Mouse (Mus musculus) thymus, postnatal 4 days (tissue): Measurements from ENCODE around the gene Gucy2c.
A peak's percentile ranks its signal among the peaks of the same experiment; 100 is the strongest.

Experiments
- DNase-seq: peaks from one replicate; pipeline ENCODE4 v3.0.0; 2021

Gene Gucy2c

DNA sequence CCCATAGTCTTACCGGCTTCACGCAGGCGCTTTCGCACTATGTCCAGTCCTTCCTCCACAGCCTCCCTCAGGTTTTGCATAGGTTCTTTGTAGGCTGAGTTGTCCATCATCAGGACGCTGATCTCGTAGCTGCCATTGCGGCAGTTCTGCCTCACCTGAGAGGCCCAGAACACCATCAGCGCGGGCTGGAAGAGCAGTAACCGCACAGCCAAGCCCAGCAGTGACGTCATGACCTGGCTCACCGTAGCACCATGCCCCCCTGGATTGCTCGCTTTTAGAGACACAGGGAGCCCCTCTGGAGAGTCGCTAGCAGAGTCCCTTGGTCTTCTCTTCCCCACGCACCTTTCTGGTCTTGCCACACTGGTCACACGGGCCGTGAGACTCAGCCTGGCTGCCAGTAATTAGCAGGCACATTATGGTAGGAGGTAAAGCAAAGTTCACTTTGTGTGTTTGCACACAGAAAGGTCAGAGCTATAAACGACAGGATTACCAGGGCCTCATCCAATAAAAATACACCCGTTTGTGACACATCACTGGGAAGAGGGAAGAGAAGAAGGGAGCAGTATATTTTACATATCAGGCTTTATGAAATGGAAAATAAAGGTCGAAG, at the start of gene Gucy2c:
Gene Gucy2c, minus strand, starts transcription at position 389 of the 610 bp plus-strand sequence.
- no peak for DNase-seq

DNA sequence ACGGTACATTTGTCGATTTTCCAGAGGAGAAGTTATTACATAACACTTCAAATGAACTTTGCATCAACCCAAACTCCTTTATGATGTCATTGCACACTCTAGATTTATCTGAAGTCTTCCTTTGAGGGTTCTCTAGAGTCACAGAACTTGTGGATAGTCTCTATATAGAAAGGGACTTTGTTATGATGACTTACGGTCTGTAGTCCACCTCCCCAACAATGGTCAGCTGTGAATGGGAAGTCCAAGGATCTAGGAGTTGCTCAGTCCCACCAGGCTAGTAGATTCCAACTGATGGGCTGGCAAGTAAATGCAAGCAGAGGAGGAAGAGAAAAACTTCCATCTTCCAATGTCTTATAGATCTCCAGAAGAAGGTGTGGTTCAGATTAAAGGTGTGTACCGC, 47.1 kb upstream of the Gucy2c start:
- DNase-seq, result no peak

DNA sequence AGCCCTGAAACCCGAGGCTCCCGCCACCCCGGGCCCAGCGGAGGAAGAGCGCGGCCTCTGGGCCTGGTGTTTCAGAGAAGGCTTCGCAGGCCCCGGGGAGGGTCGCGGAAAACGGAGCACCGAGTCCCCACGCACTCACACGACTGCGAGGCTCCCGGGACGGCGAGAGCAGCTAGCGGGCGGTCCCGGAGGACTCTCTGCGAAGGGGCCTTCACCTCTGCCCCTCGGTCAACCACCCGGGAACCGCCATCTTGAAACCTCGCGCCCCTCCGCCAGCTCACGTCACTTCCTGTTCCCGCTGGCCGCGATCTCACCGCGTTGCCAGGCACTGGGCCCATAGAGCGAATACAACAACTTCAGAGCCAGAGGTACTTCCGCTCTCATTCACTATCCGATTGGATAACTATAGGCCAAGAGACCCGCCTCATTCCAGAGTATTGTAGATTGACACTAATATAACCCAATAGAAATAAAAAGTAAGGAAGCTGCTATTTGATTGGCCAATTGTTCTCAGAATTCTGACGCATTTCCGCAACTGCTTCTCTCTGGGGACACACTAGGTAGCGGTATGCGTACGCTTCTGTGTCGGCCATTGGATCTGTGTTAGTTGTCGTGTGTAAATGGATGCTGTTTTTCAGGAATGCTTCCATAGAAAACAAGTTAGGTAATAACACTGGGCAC, 46.5 kb upstream of the Gucy2c start, which contains the start of gene Wbp11:
Gene Wbp11, minus strand, starts transcription at position 353 of the 681 bp plus-strand sequence.
- peak; percentile 92 for DNase-seq

DNA sequence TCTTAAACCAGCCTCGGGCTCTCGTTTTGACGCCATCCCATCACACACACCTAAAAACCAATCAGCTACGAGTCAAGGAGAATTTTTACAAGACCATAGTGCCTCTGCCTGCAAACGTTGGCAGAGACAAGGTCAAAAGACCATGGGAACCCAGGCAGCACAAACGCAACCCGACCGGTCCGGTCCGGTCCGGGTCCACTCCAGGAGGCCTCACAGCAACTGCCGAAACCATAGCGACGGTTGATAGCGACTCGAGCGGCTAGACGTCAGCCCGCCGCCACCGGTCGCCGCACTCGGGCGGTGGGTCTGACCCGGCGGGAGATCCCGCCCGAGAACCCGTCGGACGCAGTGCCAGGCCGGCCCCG, 45.9 kb upstream of the Gucy2c start, which contains the start of gene BC049715:
Gene BC049715, plus strand, starts transcription at position 111 of the 365 bp plus-strand sequence.
- no peak for DNase-seq

DNA sequence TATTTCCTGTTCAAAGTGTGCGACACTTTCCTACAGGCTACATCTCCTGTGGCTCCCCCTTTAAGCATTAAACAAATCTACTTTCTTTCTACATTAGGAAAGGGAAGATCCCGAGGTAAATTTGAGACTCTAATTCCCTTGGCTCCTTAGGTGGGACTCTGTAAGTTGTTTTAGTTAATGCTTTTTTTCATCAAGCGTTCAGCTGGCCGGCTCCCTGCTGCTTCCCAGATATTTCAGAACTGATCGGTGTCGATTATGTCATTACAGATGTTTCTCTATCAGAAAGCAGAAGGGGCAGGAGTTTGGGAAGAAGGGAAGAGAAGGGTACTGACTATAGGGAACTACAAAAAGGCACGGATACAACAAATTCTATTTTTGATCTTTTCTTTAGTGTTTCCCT, 45.6 kb upstream of the Gucy2c start:
- no peak for DNase-seq

DNA sequence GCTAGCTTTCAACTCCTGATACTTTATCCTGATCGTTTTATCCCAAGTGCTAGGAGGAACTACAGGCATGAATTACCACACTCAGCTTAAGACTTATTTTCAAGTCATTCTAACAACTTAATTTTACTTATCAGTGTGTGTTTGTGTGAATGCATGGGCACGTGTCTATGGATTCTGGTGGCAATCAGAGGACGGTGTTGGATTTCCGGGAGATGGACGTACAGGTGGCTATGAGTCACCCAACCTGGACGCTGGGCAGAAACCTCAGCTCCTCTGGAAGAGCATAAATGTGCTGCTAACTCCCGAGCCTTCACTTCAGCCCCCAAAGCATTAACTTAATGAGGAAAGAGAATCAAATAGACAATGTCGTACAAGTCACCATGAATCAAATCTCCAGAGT, 43.4 kb upstream of the Gucy2c start:
- DNase-seq, result no peak

DNA sequence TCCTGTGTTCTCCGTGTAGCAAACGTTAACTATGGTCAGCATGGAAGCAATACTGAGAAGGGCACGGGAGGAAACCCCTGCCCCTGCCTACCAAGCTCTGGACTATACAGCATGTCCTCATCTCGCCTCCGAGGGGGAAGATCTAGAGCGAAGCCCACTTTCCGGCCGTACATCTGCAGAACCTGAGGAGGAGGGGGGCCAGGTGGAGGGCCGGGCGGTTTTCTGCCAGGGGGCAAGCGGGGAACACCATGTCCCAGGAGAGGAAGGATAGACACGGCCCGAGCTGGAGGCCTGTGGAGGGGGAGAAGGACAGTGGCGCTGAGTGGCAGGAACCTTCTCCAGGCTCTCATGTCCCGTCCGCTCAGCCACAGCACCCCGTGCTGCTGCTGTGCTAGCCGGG, 39.5 kb upstream of the Gucy2c start:
- no peak for DNase-seq

DNA sequence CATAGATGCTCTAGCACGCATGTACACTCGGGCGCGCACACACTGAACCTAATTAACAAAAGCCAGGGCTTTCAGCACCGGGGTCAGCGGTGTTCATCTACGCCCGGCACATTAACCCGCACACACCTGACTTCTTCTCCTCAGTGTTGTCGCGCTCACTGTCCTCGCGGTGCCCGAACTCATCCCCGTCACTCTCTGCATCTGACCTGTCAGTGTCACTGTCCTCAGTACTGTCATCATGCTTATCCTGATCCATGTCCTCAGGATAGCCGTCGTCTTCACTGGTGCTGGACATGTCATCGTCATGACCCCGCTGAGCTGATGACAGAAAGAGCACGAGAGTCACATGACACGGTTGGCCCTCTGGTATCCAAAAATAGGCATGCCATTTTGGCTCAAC, 38.8 kb upstream of the Gucy2c start:
- no peak for DNase-seq

DNA sequence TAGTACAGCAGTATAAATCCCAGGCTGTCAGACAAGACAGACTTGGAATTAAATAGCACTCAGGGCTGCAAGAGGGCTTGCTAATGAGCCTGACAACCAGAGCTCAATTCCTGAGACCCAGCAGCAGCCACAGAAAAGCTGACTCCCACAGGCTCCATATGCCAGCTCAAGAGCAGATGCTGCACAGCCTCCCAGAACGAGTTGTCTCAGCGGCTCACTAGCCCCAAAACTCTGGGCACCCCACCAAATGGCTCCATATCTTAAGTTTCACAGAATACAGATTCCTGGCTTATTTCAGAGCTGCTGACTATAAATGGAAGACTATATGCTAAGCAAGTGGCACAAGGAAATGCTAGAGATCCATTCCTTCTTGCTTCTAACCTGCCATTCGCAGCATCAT, 36.0 kb upstream of the Gucy2c start:
- no peak for DNase-seq

DNA sequence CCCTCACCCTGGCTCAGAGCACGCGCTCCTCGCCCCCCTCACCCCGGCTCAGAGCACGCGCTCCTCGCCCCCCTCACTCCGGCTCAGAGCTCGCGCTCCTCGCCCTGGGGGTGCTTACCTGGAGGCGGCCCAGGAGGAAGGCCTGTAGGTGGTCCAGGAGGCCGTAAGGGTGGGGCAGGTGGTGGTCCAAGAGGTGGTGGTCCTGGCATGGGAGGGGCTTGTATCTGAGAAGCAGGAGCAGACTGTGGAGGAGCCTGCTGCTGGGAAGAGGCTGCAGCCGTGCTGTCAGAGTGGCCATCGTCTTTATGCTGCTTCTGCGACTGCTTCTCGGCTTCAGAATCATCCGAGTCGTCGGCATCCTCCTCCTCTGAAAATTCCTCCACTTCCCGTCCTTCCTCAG, 35.3 kb upstream of the Gucy2c start:
- no peak for DNase-seq

DNA sequence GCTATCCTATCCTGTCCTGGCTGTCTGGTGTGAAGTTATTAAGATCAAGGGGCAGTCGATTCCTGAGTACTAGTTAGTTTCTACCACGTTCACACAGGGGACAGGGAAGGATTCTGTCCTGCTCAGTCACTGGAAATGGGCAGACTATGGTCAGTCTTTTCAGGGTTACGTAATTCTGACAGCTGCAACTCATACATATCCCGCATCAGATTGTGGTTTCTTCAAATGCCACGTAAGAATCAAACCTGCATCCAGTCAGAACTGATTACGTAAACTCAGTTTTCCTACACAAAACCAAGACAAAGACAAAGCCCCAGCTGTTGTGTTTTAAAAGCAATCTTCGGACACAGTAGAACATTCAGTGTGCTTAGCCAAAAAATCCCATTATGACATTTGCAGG, 33.8 kb upstream of the Gucy2c start:
- no peak for DNase-seq

DNA sequence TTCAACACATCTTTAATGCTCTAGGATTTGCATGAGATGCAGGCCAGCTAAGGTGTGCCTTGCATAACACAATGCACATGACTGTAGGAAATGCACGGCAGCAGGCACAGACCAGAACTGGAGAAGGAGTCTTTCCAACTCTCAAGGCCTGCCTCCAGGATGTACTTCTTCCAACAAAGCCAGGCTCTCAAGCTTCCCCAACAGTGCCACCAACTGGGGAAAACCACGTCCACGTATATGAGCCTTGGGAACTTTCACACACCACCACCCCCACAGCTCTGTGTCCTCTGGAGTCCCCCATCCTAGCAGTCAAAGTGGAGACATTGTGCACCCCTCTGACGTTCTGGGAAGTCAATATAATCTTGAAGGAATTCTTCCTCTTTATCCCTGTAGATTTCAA, 31.6 kb upstream of the Gucy2c start:
- DNase-seq, result no peak

DNA sequence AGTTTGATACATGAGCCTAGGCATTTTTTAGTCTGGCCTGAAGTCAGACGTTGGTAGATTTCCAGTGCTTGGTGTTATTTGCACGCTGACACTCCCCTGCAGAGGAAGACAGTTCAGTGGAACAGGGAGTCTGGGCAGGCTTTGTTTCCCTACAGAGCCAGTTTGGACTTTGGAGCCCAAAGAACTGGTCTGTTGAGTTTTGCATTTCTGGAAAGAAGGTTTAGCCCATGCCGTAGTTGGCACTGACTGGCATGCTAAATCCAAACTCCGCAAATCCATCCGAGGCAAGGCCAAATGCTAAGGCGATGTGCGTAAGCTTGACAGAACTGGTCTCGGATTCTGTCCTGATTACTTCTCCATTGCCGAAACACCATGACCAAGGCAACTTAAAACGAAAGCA, 29.6 kb upstream of the Gucy2c start:
- DNase-seq, result no peak

DNA sequence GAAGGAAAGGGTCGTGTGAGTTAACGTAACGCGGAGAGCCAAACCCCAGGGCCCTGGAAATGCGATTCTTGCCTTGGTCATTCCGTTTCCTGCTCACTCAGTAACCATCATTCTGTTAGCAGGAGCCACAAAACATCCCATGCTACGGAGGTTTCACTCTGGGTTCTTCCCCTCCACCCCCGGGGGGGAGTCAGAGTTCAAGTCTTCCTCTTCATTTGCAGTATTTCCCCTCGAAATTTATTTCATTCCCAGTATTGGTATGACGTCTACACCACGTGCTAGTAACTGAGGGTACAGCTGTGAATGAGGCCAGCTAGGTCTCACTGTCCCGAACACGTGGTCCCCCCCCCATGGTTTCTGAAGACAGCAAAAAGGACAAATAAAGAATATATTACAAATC, 28.1 kb upstream of the Gucy2c start:
- DNase-seq, result peak; percentile 30

DNA sequence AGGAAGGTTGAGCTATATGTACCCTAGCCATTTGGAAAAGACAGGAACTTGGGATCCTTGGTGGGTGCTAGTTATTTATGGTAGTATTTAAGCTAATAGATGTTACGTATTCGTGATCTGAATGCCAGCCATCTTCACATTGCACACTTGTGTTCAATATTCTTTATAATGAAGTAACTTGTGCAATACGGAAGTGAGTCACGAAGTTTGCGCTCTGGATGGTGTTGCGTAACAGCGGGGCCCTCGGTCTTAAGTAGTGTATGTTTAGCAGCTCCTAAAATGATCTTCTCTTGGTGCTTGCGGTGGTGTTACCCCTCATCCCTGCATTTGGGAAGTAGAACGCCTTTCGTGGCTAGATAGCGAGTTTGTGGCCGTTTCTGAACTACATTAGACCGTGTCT, 27.5 kb upstream of the Gucy2c start:
- peak; percentile 53 for DNase-seq

DNA sequence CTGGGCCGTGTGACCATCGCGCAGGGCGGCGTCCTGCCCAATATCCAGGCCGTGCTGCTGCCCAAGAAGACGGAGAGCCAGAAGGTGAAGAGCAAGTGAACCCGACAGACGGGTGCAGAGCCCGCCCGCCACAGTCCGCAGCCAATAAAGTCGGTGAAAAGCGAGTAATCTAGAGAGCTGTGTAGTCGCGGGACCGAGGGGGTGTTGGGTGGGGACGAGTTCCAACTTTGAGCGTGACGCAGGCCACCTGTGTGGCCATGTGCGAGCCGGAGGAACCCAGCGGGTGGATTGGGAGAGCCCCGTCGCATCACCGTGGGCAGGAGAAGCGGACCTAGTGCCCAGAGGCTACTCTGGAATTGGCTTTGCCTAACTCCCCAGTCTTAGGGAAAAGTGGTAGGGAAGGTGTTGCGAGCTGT, 27.1 kb upstream of the Gucy2c start:
- DNase-seq, result peak; percentile 61

DNA sequence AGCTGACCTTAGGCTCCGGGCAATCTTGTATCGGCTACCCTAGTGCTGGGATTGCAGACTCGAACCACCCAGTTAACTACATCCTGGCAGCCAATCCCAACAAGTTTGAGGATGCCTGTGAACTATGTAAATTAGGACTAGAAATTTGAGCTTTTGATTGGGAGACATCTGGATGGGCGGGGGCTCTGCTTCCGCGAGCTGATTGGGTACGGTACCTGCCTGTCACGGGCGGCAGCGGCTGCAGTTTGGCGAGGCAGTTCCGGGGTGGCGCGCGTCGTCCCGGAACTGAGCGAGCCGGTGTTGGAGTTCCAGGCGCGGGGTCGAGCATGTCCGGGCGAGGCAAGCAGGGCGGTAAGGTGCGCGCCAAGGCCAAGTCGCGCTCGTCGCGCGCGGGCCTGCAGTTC, 26.5 kb upstream of the Gucy2c start, which contains the start of gene H2afj:
Gene H2afj, plus strand, starts transcription at position 231 of the 404 bp plus-strand sequence.
- peak; percentile 100 for DNase-seq

DNA sequence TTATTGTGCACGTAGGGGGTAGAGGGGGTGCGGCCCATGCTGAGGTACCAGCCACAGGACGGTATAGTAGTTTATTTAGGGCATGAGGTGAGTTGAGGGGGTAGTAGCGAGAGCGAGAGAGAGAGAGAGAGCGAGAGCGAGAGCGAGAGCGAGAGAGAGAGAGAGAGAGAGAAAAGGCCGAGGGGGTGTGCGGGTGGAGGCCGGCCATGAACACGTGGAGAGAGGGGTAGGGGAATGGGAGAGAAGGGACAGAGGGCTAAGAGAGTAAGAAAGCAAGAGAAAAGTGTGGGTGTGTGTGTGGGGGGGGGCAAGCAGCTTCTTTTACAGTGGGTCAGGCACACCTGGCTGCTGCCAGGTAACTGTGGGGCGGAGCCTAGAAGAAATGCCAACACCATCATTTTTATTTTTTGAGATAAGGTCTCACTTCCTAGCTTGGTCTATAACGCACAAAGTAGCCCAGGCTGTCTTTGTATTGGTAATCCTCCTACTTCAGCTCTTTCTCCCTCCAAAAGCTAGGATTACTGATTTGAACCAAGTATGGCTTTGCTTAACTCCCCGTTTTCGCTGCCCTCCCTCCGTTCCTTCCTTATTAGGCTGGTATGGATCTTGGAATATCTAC, 25.9 kb upstream of the Gucy2c start:
- DNase-seq, result peak; percentile 26

DNA sequence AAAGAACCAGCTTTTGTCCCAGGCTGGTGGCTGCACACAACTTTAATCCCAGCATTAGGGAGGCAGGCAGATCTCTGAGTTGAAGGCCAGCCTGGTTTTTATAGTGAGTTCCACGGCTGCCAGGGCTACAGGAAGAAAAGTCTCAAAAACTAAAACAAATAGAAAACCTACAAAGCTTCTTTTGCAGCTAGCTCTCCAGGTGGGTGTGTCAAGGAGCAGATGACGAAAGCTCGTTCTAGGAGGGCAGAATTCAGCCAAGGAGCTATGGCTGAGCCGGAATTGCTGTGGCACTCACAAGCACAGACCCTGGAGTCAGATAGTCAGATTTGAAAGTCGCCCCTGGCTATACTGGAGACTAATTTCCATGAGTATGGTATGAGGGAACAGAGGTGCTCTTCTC, 25.3 kb upstream of the Gucy2c start:
- no peak for DNase-seq

DNA sequence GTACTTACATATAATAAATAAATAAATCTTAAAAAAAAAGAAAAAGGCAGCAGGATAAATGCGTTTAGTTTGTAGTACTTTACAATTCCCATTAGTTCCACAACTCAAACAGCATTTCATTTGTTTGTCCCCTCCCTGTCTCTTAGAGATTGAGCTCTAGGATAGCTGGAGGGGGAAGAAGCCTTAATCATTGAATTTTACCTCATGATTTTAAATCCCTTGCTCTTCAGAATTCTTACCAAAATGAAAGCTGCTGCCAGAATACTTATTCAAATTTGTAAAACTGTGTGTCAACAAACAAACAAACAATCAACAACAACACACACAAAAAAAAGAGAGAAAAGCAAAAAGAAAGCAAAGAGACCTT, 23.8 kb upstream of the Gucy2c start:
- DNase-seq, result no peak

DNA sequence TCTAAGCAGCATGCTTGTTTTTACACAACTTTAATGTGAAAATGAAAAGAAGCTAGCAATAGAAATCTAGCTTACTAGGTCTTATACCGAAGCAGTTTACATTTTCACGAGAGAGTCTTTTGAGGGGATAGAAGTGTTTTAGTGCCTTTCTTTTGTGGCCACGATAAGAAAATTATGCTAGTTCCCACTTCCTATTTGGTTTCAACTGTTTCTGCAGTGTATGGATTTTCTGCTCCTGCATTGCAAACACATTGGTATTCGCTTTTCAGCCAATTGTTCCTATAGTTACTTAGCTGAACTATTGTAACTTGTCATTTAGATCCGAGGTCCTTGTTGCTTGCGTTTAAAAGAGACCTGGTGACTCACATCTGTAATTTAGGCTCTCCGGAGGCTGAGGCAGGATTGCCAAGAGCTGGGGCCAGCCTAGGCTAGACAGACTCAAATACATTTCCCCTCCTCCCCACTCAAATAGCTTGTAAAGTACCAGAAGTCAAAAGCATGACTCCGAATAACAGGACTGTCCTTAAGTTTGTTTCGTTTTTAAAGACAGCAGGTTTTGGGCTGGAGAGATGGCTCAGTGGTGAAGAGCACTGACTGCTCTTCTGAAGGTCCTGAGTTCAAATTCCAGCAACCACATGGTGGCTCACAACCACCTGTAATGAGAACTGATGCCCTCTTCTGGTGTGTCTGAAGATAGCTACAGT, 23.3 kb upstream of the Gucy2c start:
- DNase-seq, result no peak

DNA sequence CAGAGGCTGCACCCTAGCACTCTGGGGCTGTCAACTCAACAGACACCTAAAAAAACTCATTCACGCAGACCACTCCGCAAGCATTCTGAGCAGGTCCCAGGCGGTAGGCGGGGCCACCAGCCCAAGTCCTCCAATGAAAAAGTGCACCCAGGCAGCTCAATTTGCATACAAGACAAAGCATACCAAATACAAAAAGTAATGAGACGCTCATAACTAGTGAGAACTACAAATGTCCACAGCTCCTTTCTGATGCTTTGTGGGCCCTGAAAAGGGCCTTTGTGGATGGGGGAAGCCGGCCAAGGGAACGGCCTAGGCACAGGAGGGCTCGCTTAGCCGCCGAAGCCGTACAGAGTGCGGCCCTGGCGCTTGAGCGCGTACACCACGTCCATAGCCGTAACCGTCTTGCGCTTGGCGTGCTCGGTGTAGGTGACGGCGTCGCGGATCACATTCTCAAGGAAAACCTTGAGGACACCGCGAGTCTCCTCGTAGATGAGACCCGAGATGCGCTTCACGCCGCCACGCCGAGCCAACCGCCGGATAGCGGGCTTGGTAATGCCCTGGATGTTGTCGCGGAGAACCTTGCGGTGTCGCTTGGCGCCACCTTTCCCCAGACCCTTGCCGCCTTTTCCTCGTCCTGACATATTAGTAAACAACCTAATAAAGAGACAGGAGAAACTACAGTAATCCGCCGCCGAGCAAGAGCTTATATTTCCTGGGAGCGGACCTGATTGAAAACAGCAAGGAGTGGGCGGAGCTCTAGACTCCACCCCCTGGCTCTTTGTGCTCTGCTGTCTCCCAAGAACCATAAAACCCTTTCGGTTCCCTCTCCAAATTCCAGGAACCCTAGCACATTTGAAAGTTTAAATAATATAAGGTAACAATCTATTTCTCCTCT, 22.4 kb upstream of the Gucy2c start, which contains the start of gene Hist4h4:
Gene Hist4h4, minus strand, starts transcription at position 677 of the 895 bp plus-strand sequence.
- peak; percentile 96 for DNase-seq
